Mouse (Mus musculus): ENCODE results near the gene Cdkn2a.

The Cdkn2a gene

DNA sequence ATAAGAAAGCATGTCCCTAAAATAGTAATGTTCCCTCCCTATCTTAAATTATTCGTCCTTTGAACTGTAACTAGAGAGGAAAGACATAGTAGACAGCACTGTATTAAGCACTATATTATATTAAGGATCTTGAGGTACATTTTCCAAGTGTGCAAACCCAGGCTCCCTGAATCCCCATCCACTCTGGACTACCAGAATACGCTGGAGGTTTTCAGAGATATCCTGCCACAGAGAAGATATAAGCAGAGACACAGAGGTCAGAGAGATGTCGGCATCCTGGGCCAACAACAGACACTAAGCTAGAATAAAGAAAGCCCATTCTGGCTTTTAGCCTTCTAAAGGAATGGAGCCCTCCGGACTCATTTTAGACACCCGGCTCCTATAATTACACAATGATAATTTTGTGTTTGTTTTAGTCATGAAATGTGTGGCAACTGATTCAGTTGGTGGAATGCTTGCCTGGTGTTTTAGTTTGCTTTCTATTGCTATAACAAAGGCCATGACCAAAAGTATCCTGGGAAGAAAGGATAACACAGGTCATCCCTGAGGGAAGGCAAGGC, 17.0 kb downstream of the Cdkn2a start:
- DNase-seq (ENCODE audit: low read depth, low spot score): no peak

DNA sequence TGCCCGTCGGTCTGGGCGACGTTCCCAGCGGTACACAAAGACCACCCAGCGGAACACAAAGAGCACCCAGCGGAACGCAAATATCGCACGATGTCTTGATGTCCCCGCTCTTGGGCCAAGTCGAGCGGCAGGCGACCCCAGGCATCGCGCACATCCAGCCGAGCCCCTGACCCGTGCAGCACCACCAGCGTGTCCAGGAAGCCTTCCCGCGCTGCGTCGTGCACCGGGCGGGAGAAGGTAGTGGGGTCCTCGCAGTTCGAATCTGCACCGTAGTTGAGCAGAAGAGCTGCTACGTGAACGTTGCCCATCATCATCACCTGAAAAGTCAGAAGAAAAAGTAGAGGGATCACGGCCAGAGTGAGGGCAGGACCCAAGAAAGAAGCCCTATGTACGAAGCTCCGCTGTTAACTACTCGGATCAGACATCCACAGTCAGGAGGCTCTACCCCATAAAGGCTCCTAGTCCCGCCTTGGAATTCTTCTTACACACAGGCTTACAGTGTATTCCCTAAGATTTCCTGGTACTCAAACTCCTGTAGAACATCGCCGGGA, 17.7 kb downstream of the Cdkn2a start:
- DNase-seq (ENCODE audit: low read depth, low spot score): peak; percentile 24

DNA sequence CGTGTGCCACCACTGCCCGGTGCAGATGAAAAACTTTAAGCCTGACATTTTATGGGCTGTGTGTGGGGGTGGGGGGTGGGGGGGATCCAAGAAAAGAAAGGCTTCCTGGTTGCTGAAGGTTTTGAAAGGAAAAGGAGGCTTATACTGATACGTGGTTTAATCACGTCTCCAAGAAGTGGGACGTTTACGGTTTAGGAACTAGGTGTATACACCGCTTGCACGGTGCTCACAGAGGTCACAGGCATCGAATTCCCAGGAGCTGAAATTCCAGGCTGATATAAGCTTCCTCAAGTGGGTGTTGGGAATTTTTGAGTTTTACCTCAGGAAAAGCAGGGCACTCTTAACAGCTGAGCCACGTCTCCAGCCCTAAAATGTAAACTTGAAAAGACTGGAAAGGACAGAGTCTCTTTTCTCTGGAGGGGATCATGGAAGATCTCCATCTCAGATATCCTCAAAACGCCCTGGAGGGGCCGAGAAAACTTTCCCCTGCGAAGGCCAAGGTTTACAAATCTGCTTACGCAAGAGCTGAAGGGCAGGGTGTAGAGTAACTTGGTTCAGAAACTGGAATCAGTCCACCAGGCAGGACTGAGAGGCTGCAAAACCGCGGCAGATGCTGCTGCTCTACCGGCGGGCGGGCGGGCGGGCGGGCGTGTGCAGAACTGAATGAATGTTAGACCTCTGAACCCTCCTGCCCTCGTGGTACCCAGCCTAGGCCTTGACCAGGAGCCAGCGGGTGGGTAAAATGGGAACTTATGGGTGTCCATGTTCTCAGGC, 18.5 kb downstream of the Cdkn2a start:
- DNase-seq (ENCODE audit: low read depth, low spot score): peak; percentile 12

DNA sequence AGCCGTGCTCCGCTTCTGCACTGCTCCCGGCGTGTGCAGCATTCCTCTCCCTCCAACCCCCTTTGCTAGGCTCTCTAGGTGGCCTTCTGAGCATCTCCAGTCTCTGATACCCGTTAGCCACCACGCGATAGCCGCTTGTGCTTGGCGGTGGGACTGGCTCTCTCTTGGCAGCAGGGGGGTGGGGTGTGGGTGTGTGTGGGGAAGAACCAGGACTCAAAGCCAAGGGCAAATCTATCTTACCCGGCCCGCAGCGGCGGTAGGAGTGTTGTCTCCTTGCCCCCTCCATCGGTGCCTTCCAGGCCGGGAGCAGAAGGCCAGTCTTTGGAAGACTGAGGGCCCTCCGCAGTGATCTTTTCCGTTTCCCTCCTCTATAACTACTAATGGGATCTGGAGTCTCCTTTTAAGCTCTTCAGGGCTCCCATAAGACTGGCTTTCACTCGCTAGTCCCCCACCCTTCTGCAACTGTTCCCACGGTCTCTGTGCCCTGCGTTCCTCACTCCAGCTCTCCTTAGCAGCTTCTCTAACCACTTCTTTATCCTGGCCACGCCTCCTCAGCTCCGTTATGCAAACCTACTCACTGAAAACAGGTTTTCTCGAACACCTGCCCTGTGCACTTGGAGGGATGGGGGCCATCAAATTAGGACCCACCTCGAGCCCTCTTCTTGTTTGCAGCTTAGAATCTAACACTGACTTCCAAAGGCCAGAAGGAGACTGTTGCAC, 19.5 kb downstream of the Cdkn2a start:
- peak; percentile 22 for DNase-seq (ENCODE audit: low read depth, low spot score)

DNA sequence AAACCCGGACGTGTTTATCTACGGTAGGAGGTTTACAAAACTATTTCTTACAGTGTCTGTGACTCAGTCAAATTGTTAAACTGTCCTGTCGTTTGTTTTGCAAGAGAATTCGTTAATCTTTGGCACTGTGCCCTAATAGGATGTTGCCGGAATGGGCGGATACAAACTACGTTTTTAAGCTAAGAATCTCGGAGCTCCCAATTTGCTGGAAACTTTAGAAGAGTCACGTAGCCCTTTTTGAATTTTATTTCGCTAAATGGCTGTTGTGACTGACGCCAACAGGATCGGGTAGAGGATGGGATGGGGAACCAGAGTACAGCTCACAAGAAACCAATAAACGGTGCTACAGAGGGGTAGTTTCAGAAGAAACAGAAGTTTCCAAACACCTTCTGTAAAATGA, 20.4 kb downstream of the Cdkn2a start:
- DNase-seq (ENCODE audit: low read depth, low spot score): no peak

DNA sequence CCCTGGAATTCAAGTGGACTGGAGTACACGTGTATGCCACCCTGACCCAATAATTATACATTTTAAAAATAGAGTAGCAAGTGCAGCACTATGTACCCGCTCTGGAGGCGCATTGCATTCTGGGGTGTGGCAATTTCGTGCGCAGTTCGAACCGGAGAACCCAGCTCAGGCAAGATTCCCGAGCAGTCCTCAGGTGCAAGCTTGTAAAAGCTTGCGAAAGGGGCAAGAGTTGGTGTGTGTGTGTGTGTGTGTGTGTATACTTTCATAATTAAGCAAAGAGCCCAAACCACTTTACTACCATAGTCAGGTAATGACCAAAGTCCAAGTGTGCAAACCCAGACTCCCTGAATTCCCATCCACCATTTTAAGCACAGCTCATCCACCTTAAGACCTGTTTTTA, 20.9 kb downstream of the Cdkn2a start:
- DNase-seq (ENCODE audit: low read depth, low spot score): peak; percentile 21

DNA sequence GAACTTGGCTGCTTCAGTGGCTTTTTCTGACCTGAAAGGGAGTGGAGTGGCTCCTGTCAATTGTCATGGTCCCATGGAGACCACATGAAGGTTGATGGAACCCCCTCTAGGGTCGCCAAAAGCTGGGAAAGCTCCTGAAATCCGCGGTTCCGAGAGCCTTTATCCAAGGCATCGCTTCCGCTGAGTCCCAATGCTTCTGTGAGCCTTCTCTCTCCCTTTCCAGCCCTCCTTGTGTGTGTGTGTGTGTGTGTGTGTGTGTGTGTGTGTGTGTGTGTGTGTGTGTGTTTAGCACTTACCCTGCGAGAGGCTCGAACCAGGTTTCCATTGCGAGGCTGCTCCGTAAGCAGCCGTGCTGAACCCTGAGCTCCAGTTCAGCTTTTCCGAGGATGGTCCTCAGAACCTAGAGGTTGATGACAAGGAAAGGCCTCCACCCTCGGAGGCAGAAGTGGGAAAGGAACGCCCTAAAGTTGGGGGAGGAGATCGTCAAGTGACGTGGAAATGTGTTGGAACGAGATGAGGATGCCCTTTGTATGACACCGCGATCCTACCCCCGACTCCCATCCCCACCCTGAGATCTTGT, 21.4 kb downstream of the Cdkn2a start:
- DNase-seq (ENCODE audit: low read depth, low spot score): peak; percentile 28

DNA sequence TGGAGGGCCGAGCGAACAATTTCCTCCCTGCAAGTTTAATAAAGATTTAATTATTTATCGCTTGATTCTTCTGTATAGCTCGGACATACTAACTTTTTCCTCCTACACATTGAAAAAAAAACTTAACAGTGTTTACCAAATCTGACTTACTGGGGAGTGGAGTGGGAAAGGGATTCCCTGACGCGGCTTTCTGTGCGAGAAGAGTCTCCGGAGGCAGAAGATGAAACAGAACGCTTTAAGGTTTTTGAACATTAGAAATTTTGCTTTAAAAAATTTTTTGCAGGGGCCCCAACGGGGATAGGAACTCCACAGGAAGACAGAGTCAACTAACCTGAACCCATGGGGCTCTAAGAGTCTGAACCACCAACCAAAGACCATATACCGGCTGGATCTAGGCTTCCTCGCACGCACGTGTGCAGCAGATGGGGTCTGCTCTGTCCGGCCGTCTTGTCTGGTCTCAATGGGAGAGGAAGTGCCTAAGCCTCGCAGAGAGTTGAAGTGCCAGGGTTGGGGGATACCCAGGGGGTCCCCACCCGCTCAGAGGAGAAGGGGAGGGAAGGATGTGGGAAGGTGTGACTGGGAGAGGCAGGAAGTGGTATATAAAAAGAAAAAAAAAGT, 22.2 kb downstream of the Cdkn2a start:
- DNase-seq (ENCODE audit: low read depth, low spot score): no peak

DNA sequence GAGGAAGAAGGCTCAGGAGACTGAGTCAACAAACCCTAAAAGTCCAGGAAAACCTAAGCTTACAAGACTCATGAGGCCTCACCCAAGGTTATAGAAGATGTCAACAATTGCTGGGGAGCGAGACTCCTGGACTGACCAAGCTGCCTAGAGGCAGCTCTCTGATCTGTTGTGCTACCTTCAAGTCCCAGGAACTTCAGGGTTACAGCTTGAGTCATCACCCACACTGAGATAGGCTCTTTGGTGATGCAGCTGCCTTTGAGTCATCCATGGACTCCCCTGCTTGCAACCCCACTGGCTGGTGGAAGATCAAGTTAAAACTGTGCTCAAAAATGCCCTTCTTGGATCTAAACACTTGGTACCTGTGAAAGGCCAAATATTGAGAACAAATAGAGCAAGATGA, 36.7 kb downstream of the Cdkn2a start:
- DNase-seq (ENCODE audit: low read depth, low spot score): no peak

DNA sequence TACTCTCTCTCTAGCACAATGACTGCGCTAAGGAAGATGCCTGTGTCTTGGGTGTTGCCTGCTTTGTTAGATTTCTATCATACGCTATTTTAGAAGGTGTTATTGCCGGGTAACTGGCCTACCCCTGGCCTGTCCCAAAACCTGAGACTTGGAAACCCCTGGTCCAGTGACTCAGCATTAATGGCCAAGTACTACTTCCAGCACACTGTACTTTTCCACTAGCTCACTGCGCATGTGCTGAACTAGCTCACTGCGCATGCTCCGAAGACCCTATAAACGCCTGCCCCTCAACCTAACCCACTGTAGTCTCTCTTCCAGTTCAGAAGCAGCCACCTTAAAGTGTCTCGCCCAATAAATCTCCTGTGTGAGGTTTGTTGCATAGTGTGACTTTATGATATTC, 60.0 kb downstream of the Cdkn2a start:
- no peak for DNase-seq (ENCODE audit: low read depth, low spot score)
